Mouse (Mus musculus): Measurements from ENCODE around the gene Casz1. TPM values are rescaled to one million over a fixed set of nuclear protein-coding genes. Genes with fewer than 3 reads are reported as not detected.

Casz1 gene
- polyA plus RNA-seq, 1 experiment from 2014 or later = 7.6 TPM

- Histone ChIP-seq H3K27ac (ENCODE audit: low read depth, low read length) (no peak overlapping the region), H3K4me2 (replicated peaks; ENCODE audit: low read depth, low read length) (no peak overlapping the region), H3K4me1 (ENCODE audit: control insufficient read depth, insufficient read depth, low read length) (peaks cover 18% of the 10 kb centered on the region), H3K27me3 (ENCODE audit: control insufficient read depth, insufficient read depth, low read length) (peaks cover 16% of the 10 kb centered on the region), H3K9me3 (ENCODE audit: control insufficient read depth, low read length) (no peaks in the 10 kb centered on the region), H3K4me3 (ENCODE audit: low read length) (no peak overlapping the region), H3K9ac (ENCODE audit: low read depth, low read length) (no peak overlapping the region), H3K36me3 (ENCODE audit: control insufficient read depth, insufficient read depth, low read length) (no peaks in the 10 kb centered on the region)
- 63% methylated on average over 6 of the region's 6 CpGs for WGBS
- ATAC-seq (ENCODE audit: low FRiP score, low TSS enrichment) = no peak
Observed at GRCm38 (mm10) chr4:148896125-148896524, 91.9 kb downstream of the Casz1 start.

DNA sequence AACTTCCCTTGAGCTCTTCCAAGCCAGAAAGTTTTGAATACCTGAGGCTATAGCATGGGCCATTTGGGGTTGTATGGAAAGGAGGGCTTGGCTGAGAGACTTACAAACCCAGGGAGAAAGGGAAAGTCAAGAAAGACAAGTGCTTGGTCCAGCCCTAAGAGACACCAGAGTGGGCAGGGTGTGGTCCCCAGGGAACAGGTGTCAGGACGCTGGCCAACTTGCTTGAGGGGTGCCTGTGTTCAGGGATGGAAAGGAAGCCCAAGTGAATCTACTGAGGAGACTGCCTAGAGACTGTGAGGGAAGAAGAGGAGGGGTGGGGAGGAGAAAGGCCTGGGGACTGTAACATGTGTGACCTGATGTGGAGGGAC is 95.7 kb downstream of the Casz1 start:
- Histone ChIP-seq H3K27me3 (ENCODE audit: control insufficient read depth, insufficient read depth, low read length) (peaks cover 13% of the 10 kb centered on the region), H3K27ac (ENCODE audit: low read depth, low read length) (no peak overlapping the region), H3K4me1 (ENCODE audit: control insufficient read depth, insufficient read depth, low read length) (0 out of 2 replicates have a peak, but pooled peaks cover 6% of the 10 kb centered on the region), H3K4me2 (replicated peaks; ENCODE audit: low read depth, low read length) (peak overlapping the region; percentile 100), H3K9ac (ENCODE audit: low read depth, low read length) (peak overlapping the region; percentile 53; the same call in 1 of the 2 replicates), H3K9me3 (ENCODE audit: control insufficient read depth, low read length) (no peaks in the 10 kb centered on the region), H3K4me3 (ENCODE audit: low read length) (peak overlapping the region; percentile 73), H3K36me3 (ENCODE audit: control insufficient read depth, insufficient read depth, low read length) (no peaks in the 10 kb centered on the region)
- 27% methylated on average over 1 of the region's 1 CpGs for whole genome bisulfite sequencing
- peak; percentile 18; the same call in 1 of the 2 replicates for ATAC-seq (ENCODE audit: low FRiP score, low TSS enrichment)

- Histone ChIP-seq H3K9me3 (ENCODE audit: control insufficient read depth, low read length) (no peaks in the 10 kb centered on the region), H3K27me3 (ENCODE audit: control insufficient read depth, insufficient read depth, low read length) (peaks cover 13% of the 10 kb centered on the region), H3K4me1 (ENCODE audit: control insufficient read depth, insufficient read depth, low read length) (0 out of 2 replicates have a peak, but pooled peaks cover 6% of the 10 kb centered on the region), H3K36me3 (ENCODE audit: control insufficient read depth, insufficient read depth, low read length) (no peaks in the 10 kb centered on the region), H3K4me3 (ENCODE audit: low read length) (peak overlapping the region; percentile 73), H3K27ac (ENCODE audit: low read depth, low read length) (peak overlapping the region; percentile 5; the same call in 1 of the 2 replicates), H3K4me2 (replicated peaks; ENCODE audit: low read depth, low read length) (peak overlapping the region; percentile 100), H3K9ac (ENCODE audit: low read depth, low read length) (peak overlapping the region; percentile 53)
- WGBS = under 1% methylated on average over 96 of the region's 123 CpGs
- ATAC-seq (ENCODE audit: low FRiP score, low TSS enrichment) = peak; percentile 87
Observed at GRCm38 (mm10) chr4:148900295-148901211, 96.3 kb downstream of the Casz1 start.

- H3K9me3 ChIP-seq (ENCODE audit: control insufficient read depth, low read length) = no peaks in the 10 kb centered on the region
- H3K27me3 ChIP-seq (ENCODE audit: control insufficient read depth, insufficient read depth, low read length) = peaks cover 11% of the 10 kb centered on the region
- peak overlapping the region; percentile 100 for H3K4me2 ChIP-seq (replicated peaks; ENCODE audit: low read depth, low read length)
- peak overlapping the region; percentile 73 for H3K4me3 ChIP-seq (ENCODE audit: low read length)
- WGBS = under 1% methylated on average over 52 of the region's 64 CpGs
- peak; percentile 32; the same call in 1 of the 2 replicates for ATAC-seq (ENCODE audit: low FRiP score, low TSS enrichment)
- peak overlapping the region; percentile 53 for H3K9ac ChIP-seq (ENCODE audit: low read depth, low read length)
- H3K27ac ChIP-seq (ENCODE audit: low read depth, low read length) = no peak overlapping the region
- H3K4me1 ChIP-seq (ENCODE audit: control insufficient read depth, insufficient read depth, low read length) = 0 out of 2 replicates have a peak, but pooled peaks cover 6% of the 10 kb centered on the region
- no peaks in the 10 kb centered on the region for H3K36me3 ChIP-seq (ENCODE audit: control insufficient read depth, insufficient read depth, low read length)
Observed at GRCm38 (mm10) chr4:148901275-148902052, 97.2 kb downstream of the Casz1 start.

- H3K9ac ChIP-seq (ENCODE audit: low read depth, low read length) = no peak overlapping the region
- no peak overlapping the region for H3K4me3 ChIP-seq (ENCODE audit: low read length)
- no peaks in the 10 kb centered on the region for H3K9me3 ChIP-seq (ENCODE audit: control insufficient read depth, low read length)
- H3K4me1 ChIP-seq (ENCODE audit: control insufficient read depth, insufficient read depth, low read length) = peaks cover 12% of the 10 kb centered on the region; the same call in 1 of the 2 replicates
- peaks cover 9% of the 10 kb centered on the region for H3K27me3 ChIP-seq (ENCODE audit: control insufficient read depth, insufficient read depth, low read length)
- no peaks in the 10 kb centered on the region for H3K36me3 ChIP-seq (ENCODE audit: control insufficient read depth, insufficient read depth, low read length)
- H3K4me2 ChIP-seq (replicated peaks; ENCODE audit: low read depth, low read length) = no peak overlapping the region
- 35% methylated on average over 8 of the region's 8 CpGs for WGBS
- ATAC-seq (ENCODE audit: low FRiP score, low TSS enrichment) = no peak
- no peak overlapping the region for H3K27ac ChIP-seq (ENCODE audit: low read depth, low read length)
Observed at GRCm38 (mm10) chr4:148902919-148903727, 98.9 kb downstream of the Casz1 start.

DNA sequence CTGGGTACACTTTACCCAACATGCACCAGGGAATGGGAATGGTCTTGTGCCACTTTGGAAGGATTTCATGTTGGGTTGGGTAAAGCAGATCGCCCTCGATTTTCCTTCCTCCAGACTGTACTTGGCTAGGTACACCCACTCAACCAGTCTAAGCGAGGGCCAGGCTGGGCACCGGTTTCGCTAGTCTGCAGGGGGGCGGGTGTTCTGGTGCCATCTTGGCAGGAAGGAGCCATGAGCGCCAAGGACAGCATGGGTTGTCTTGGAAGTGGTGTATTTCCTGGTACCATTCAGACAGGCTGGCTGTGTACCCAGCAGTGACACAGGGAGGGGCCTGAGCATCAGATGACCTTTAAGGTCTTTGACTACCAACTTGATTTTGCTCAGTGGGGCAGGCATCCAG is 101.1 kb downstream of the Casz1 start:
- Histone ChIP-seq H3K4me3 (ENCODE audit: low read length) (no peak overlapping the region), H3K27me3 (ENCODE audit: control insufficient read depth, insufficient read depth, low read length) (no peaks in the 10 kb centered on the region; the same call in 1 of the 2 replicates), H3K4me1 (ENCODE audit: control insufficient read depth, insufficient read depth, low read length) (peaks cover 28% of the 10 kb centered on the region), H3K36me3 (ENCODE audit: control insufficient read depth, insufficient read depth, low read length) (no peaks in the 10 kb centered on the region), H3K4me2 (replicated peaks; ENCODE audit: low read depth, low read length) (no peak overlapping the region), H3K9ac (ENCODE audit: low read depth, low read length) (no peak overlapping the region), H3K27ac (ENCODE audit: low read depth, low read length) (no peak overlapping the region), H3K9me3 (ENCODE audit: control insufficient read depth, low read length) (no peaks in the 10 kb centered on the region)
- 95% methylated on average over 7 of the region's 7 CpGs for WGBS
- ATAC-seq (ENCODE audit: low FRiP score, low TSS enrichment) = no peak

- Histone ChIP-seq H3K9me3 (ENCODE audit: control insufficient read depth, low read length) (no peaks in the 10 kb centered on the region), H3K27ac (ENCODE audit: low read depth, low read length) (no peak overlapping the region), H3K36me3 (ENCODE audit: control insufficient read depth, insufficient read depth, low read length) (no peaks in the 10 kb centered on the region), H3K4me3 (ENCODE audit: low read length) (no peak overlapping the region), H3K27me3 (ENCODE audit: control insufficient read depth, insufficient read depth, low read length) (no peaks in the 10 kb centered on the region), H3K4me2 (replicated peaks; ENCODE audit: low read depth, low read length) (no peak overlapping the region), H3K9ac (ENCODE audit: low read depth, low read length) (no peak overlapping the region), H3K4me1 (ENCODE audit: control insufficient read depth, insufficient read depth, low read length) (peaks cover 37% of the 10 kb centered on the region)
- no peak for ATAC-seq (ENCODE audit: low FRiP score, low TSS enrichment)
- 81% methylated on average over 10 of the region's 10 CpGs for WGBS
Observed at GRCm38 (mm10) chr4:148906806-148907205, 102.6 kb downstream of the Casz1 start.

DNA sequence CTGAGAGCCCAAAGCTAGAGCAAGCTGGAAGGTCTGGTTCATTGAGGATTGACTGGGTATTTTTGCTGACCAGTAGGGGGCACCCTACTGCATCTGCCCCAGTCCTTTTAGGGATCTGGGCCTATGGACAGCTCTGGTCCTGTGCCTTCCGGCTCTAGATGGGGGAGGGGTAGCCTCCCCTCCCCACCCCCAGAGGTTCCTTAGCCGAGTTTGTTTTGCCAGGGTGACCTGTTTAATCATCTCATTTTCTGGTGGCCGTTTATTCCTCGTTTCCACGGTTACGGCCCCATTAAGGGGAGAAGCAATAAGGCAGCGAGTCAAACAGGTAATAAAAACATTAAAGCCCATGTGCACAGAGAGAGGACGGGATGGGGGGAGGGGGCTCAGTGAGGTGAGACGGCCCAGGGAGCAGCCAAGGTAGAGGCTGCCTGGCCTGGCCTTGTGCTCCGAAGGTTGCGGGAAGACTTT is 104.0 kb downstream of the Casz1 start:
- H3K27me3 ChIP-seq (ENCODE audit: control insufficient read depth, insufficient read depth, low read length) = no peaks in the 10 kb centered on the region
- no peak overlapping the region for H3K4me3 ChIP-seq (ENCODE audit: low read length)
- no peak overlapping the region for H3K4me2 ChIP-seq (replicated peaks; ENCODE audit: low read depth, low read length)

More for the DNA sequence above, 104.0 kb downstream of the Casz1 start:
- ATAC-seq (ENCODE audit: low FRiP score, low TSS enrichment) = peak; percentile 86
- peaks cover 42% of the 10 kb centered on the region for H3K4me1 ChIP-seq (ENCODE audit: control insufficient read depth, insufficient read depth, low read length)
- H3K9me3 ChIP-seq (ENCODE audit: control insufficient read depth, low read length) = no peaks in the 10 kb centered on the region
- 17% methylated on average over 11 of the region's 11 CpGs for WGBS
- H3K36me3 ChIP-seq (ENCODE audit: control insufficient read depth, insufficient read depth, low read length) = no peaks in the 10 kb centered on the region
- peak overlapping the region; percentile 91 for H3K27ac ChIP-seq (ENCODE audit: low read depth, low read length)
- no peak overlapping the region for H3K9ac ChIP-seq (ENCODE audit: low read depth, low read length)

All from kidney, embryonic 14.5 days (tissue).